Mouse (Mus musculus) liver, embryonic 12.5 days (tissue): Measurements from ENCODE around the gene Aars2. TPM values are rescaled to one million over a fixed set of nuclear protein-coding genes. Genes with fewer than 3 reads are reported as not detected.
A peak's percentile ranks its signal among the peaks of the same experiment; 100 is the strongest.

ENCODE experiments used
- ATAC-seq: fragments of 200-750 bp; cut with Nextera tagmentation; 2 replicates; pipeline ENCODE4 v1.8.0; 2017; ENCODE audit warnings: moderate number of reproducible peaks, mild to moderate bottlenecking, moderate library complexity
- H3K27ac ChIP-seq: fragments of 300-500 bp; sonication (generic); 2 replicates; pipeline ENCODE4 v1.5.1; 2016; ENCODE audit warnings: mild to moderate bottlenecking
- H3K27me3 ChIP-seq: fragments of 300-500 bp; sonication (generic); replicated peaks from 2 replicates; pipeline ENCODE4 v1.6.1; 2016; ENCODE audit warnings: mild to moderate bottlenecking, moderate library complexity
- H3K36me3 ChIP-seq: fragments of 300-500 bp; sonication (generic); 2 replicates; pipeline ENCODE4 v1.6.1; 2016; ENCODE audit warnings: mild to moderate bottlenecking, moderate library complexity
- H3K4me1 ChIP-seq: fragments of 300-500 bp; sonication (generic); 2 replicates; pipeline ENCODE4 v1.6.1; 2016
- H3K4me2 ChIP-seq: fragments of 300-500 bp; sonication (generic); 2 replicates; pipeline ENCODE4 v1.6.1; 2016; ENCODE audit warnings: mild to moderate bottlenecking, moderate library complexity
- H3K4me3 ChIP-seq: fragments of 300-500 bp; sonication (generic); 2 replicates; pipeline ENCODE4 v1.5.1; 2016; ENCODE audit warnings: mild to moderate bottlenecking, moderate library complexity
- H3K9ac ChIP-seq: fragments of 300-500 bp; sonication (generic); 2 replicates; pipeline ENCODE4 v1.6.1; 2016; ENCODE audit warnings: mild to moderate bottlenecking, moderate library complexity
- H3K9me3 ChIP-seq: fragments of 300-500 bp; sonication (generic); replicated peaks from 2 replicates; pipeline ENCODE4 v1.6.1; 2016; ENCODE audit warnings: mild to moderate bottlenecking, moderate library complexity
- WGBS: fragments of 180-500 bp; shearing (Covaris S2); methylation state at CpG from one replicate; pipeline ENCODE4 v1.1.7; 2016; ENCODE audit not compliant: insufficient replicate concordance; 5-methylcytosine and 5-hydroxymethylcytosine counted together
- polyA plus RNA-seq: library from polyadenylated mRNA; unstranded; fragments of >200 nt; fragmentation: Nextera tagmentation; extraction: Ambion mirVana; gene quantifications from 2 replicates; pipeline ENCODE4 v1.2.1, GENCODE M21; 2016

Aars2 gene
- polyA plus RNA-seq, 1 experiment from 2014 or later, result 13.6 TPM

GRCm38 (mm10) chr17:45555452-45556106 is 48.9 kb downstream of the Aars2 start, which contains the start of gene Nfkbie:
Gene Nfkbie, plus strand, starts transcription at chr17:45555703.
- WGBS, result under 1% methylated on average over 45 of the region's 45 CpGs
- peak; percentile 77 for ATAC-seq
- H3K27ac ChIP-seq, result no peak within 1 kb of the TSS
- H3K4me3 ChIP-seq, result peak within 1 kb of the TSS; percentile 58
- H3K4me1 ChIP-seq, result peaks cover 31% of the 10 kb centered on the region
- no peaks in the 10 kb centered on the region for H3K9me3 ChIP-seq
- peak within 1 kb of the TSS; percentile 54 for H3K9ac ChIP-seq
- H3K4me2 ChIP-seq, result peak within 1 kb of the TSS; percentile 84
- peaks cover 5% of the 10 kb centered on the region; the same call in 1 of the 2 replicates for H3K36me3 ChIP-seq
- peaks cover 64% of the 10 kb centered on the region for H3K27me3 ChIP-seq

- Histone ChIP-seq H3K36me3 (peaks cover 5% of the 10 kb centered on the region; the same call in 1 of the 2 replicates), H3K27ac (no peak overlapping the region), H3K9me3 (no peaks in the 10 kb centered on the region), H3K9ac (peak overlapping the region; percentile 54), H3K4me3 (peak overlapping the region; percentile 58), H3K27me3 (peaks cover 59% of the 10 kb centered on the region), H3K4me2 (peak overlapping the region; percentile 84), H3K4me1 (peaks cover 31% of the 10 kb centered on the region)
- 2% methylated on average over 14 of the region's 14 CpGs for WGBS
- no peak for ATAC-seq
Observed at GRCm38 (mm10) chr17:45556107-45556489, 49.5 kb downstream of the Aars2 start.

- no peak for ATAC-seq
- Histone ChIP-seq H3K27me3 (peaks cover 53% of the 10 kb centered on the region), H3K4me3 (peak overlapping the region; percentile 58), H3K9me3 (no peaks in the 10 kb centered on the region), H3K4me1 (peaks cover 31% of the 10 kb centered on the region), H3K27ac (no peak overlapping the region), H3K36me3 (peaks cover 5% of the 10 kb centered on the region; the same call in 1 of the 2 replicates), H3K9ac (peak overlapping the region; percentile 54; the same call in 1 of the 2 replicates), H3K4me2 (peak overlapping the region; percentile 84)
- WGBS, result 38% methylated on average over 3 of the region's 3 CpGs
Observed at GRCm38 (mm10) chr17:45556514-45557245, 50.0 kb downstream of the Aars2 start.

- H3K4me3 ChIP-seq, result 0 out of 2 replicates have a peak overlapping the region, but pooled peaks have one; percentile 58
- no peak for ATAC-seq
- 37% methylated on average over 6 of the region's 7 CpGs for WGBS
Observed at GRCm38 (mm10) chr17:45557246-45557824, 50.7 kb downstream of the Aars2 start.

DNA sequence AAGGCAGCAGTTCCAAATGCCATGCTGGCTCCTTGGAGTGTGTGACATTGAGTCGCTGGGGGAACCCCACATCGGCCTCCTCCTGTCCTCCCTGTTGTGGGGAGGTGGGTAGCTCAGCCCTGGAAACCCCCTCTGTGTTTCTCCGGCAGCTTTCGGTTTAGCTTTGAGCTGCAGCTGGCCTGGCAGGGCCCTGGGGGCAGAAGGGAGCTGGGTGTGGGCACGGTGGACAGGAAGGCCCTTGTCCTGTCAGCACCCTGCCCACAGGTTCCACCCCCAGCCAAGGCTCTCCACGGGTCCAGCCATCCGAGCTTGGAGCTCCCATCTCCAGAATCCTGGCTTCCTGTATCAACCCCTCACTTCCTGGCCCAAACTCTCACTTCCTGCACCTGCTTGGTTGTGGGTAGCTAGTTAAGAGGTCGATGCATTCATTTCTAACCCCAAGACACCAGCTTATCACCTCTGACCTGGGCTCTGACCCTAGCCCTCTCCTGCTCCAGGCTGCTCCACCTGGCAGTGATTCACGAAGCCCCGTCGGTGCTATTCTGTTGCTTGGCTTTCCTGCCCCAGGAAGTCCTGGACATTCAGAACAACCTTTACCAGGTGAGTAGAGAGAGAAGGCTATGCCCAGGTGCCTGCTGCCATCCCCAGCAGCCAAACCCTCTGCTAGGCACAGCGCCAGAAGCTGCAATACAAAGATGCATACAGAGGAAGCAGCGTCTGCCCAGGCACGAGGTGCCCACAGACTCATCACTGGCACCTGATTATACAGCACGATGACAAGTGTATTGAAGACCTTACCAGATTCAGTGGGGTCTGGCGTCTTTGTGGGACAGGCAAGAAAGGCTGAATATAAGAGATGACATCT is 51.6 kb downstream of the Aars2 start:
- Histone ChIP-seq H3K4me3 (no peak overlapping the region), H3K9ac (no peak overlapping the region), H3K36me3 (peaks cover 5% of the 10 kb centered on the region; the same call in 1 of the 2 replicates), H3K4me2 (peak overlapping the region; percentile 84; the same call in 1 of the 2 replicates), H3K9me3 (no peaks in the 10 kb centered on the region), H3K27me3 (peaks cover 47% of the 10 kb centered on the region), H3K27ac (no peak overlapping the region), H3K4me1 (peaks cover 27% of the 10 kb centered on the region)
- ATAC-seq, result no peak
- 57% methylated on average over 16 of the region's 16 CpGs for WGBS

More at GRCm38 (mm10) chr17:45557246-45557824, 50.7 kb downstream of the Aars2 start:
- Histone ChIP-seq H3K9ac (no peak overlapping the region), H3K4me2 (peak overlapping the region; percentile 84), H3K4me1 (peaks cover 27% of the 10 kb centered on the region), H3K36me3 (peaks cover 5% of the 10 kb centered on the region; the same call in 1 of the 2 replicates), H3K9me3 (no peaks in the 10 kb centered on the region), H3K27me3 (peaks cover 48% of the 10 kb centered on the region), H3K27ac (no peak overlapping the region)

GRCm38 (mm10) chr17:45559732-45560525 is 53.3 kb downstream of the Aars2 start:
- Histone ChIP-seq H3K4me2 (no peak overlapping the region), H3K4me3 (no peak overlapping the region), H3K27ac (no peak overlapping the region), H3K4me1 (peaks cover 33% of the 10 kb centered on the region), H3K9me3 (no peaks in the 10 kb centered on the region), H3K36me3 (peaks cover 5% of the 10 kb centered on the region; the same call in 1 of the 2 replicates), H3K9ac (no peak overlapping the region), H3K27me3 (peaks cover 34% of the 10 kb centered on the region)
- ATAC-seq, result no peak
- 79% methylated on average over 15 of the region's 15 CpGs for WGBS

GRCm38 (mm10) chr17:45563216-45563615 is 56.6 kb downstream of the Aars2 start:
- no peak overlapping the region for H3K9ac ChIP-seq
- no peak overlapping the region for H3K27ac ChIP-seq
- no peaks in the 10 kb centered on the region for H3K9me3 ChIP-seq
- peaks cover 39% of the 10 kb centered on the region for H3K4me1 ChIP-seq
- ATAC-seq, result no peak
- H3K4me3 ChIP-seq, result no peak overlapping the region
- 65% methylated on average over 12 of the region's 12 CpGs for WGBS
- H3K36me3 ChIP-seq, result peaks cover 38% of the 10 kb centered on the region
- H3K27me3 ChIP-seq, result peaks cover 9% of the 10 kb centered on the region
- H3K4me2 ChIP-seq, result peak overlapping the region; percentile 97

DNA sequence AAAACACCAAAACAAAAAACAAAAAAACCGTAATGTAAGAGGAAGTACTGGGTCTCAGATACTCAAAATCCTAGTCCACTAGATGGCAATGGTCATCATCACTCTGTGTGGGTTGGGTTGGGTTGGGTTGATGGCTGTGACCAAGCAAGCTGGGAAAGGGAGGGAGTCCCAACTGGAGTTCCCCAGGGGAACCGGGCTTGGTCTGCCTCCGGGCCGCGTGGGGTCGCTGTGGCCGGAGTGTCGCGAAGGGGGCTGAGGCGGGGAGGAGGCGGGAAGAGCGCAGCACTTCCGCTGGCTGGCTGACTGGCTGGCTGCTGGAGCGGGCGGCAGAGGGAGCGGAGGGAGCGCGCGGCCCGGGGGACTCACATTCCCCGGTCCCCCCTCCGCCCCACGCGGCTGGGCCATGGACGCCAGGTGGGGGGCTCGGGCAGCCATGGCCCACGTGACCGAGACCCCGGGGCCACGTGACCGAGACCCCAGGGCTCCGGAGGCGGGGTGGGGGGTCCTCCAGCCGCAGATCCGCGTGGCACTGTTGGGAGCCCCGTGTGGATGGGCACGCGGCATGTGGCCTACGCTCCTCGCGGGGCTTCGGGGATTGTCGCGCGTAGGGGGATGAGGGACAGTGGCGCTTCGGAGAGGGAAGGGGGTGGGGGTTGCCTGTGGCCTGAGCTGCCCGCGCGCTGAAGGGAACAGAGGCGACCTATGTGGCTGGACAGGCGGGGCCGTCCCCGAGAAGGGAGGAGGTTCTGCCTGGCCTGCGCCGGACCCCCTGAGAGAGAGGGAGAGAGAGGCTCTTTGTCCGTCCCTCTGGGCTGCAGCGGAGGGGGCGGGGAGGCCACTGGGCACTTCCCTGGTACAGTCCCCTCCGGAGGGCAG is 57.3 kb downstream of the Aars2 start, which contains the start of gene Slc35b2:
Gene Slc35b2 (plus strand): TSS at position 220 of the 876 bp plus-strand sequence.
- ATAC-seq, result peak; percentile 79
- Histone ChIP-seq H3K27me3 (peaks cover 2% of the 10 kb centered on the region; the same call in 1 of the 2 replicates), H3K9me3 (no peaks in the 10 kb centered on the region), H3K4me1 (peaks cover 44% of the 10 kb centered on the region), H3K36me3 (peaks cover 44% of the 10 kb centered on the region), H3K4me2 (peak within 1 kb of the TSS; percentile 97), H3K27ac (peak within 1 kb of the TSS; percentile 81), H3K9ac (peak within 1 kb of the TSS; percentile 97), H3K4me3 (peak within 1 kb of the TSS; percentile 86)
- under 1% methylated on average over 58 of the region's 61 CpGs for WGBS

DNA sequence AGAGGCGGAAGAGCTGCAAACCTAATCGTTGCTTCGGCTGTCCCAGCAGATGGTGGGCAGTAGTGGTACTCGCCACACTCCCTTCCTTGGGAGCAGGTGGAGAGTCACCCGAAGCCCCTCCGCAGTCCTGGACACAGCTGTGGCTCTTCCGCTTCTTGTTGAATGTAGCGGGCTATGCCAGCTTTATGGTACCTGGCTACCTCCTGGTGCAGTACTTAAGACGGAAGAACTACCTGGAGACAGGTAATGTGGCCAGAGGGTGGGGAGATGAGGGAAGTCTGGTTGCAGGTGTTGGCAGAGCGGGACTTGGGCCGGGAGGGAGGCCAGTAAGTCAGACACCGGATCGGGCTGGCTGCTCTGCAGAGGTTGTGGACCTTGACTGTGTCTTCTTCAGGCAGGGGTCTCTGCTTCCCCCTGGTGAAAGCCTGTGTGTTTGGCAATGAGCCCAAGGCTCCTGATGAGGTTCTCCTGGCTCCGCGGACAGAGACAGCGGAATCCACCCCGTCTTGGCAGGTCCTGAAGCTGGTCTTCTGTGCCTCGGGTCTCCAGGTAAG is 58.0 kb downstream of the Aars2 start:
- Histone ChIP-seq H3K9ac (peak overlapping the region; percentile 97), H3K4me3 (peak overlapping the region; percentile 86), H3K36me3 (peaks cover 52% of the 10 kb centered on the region), H3K27ac (peak overlapping the region; percentile 81), H3K4me2 (peak overlapping the region; percentile 97), H3K27me3 (no peaks in the 10 kb centered on the region), H3K4me1 (peaks cover 50% of the 10 kb centered on the region), H3K9me3 (no peaks in the 10 kb centered on the region)
- no peak for ATAC-seq
- WGBS, result 13% methylated on average over 18 of the region's 18 CpGs

GRCm38 (mm10) chr17:45565103-45565502 is 58.5 kb downstream of the Aars2 start:
- peaks cover 55% of the 10 kb centered on the region for H3K4me1 ChIP-seq
- peaks cover 56% of the 10 kb centered on the region for H3K36me3 ChIP-seq
- peak overlapping the region; percentile 97 for H3K4me2 ChIP-seq
- no peaks in the 10 kb centered on the region for H3K27me3 ChIP-seq
- 91% methylated on average over 11 of the region's 11 CpGs for WGBS
- no peaks in the 10 kb centered on the region for H3K9me3 ChIP-seq
- peak overlapping the region; percentile 86 for H3K4me3 ChIP-seq
- peak overlapping the region; percentile 81 for H3K27ac ChIP-seq
- H3K9ac ChIP-seq, result peak overlapping the region; percentile 97
- ATAC-seq, result no peak
